Mouse (Mus musculus) T-helper 1 cell (primary cell): ENCODE measurements around the gene Fahd1.

Experiments
- in situ Hi-C: fragments of 300-600 bp; cut with MboI, MseI; formaldehyde crosslinking; loops from one replicate; pipeline ENCODE4 v1.15.1; 2025; ENCODE audit warnings: high pct_unique_total_duplicates

Gene Fahd1

DNA sequence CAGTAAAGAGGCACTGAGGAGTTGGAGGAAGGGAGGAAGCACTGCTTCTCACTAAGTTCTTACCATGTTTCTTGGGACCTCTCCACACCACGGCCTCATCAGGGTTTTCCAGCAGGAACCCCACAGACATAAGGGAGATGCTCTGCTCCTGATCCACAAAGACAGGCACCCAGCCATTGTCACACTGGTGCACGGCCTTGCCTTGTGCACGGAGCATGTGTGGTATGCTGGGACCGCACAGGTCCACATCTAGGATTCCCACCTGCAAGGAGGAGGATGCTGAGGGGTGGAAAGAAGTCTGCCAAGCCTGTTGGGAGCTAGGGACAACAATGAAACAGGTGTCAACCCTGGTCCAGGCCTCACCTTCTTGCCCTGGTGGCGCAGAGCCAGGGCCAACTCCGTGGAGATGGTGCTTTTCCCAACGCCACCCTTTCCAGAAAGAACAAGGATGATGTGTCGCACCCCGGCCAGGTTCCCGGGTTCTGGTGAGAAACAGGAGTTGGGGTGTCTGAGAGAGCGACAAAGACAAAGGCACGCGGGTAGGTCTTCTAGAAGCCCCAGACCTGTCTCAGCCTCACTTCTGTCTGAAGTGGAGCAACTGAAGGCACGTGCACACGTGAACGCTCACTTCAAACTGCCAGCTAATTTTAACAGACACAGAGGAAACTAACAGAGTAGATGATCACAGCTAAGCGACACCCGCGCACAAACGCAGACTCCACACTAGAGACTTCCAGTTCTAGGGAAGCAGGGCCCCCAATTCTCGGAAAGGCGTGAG is 35.4 kb upstream of the Fahd1 start:
- in situ Hi-C loops, result loop anchor here (5.0 kb wide), 1 partner anchor 38 kb away; no protein-coding TSS in a partner anchor

DNA sequence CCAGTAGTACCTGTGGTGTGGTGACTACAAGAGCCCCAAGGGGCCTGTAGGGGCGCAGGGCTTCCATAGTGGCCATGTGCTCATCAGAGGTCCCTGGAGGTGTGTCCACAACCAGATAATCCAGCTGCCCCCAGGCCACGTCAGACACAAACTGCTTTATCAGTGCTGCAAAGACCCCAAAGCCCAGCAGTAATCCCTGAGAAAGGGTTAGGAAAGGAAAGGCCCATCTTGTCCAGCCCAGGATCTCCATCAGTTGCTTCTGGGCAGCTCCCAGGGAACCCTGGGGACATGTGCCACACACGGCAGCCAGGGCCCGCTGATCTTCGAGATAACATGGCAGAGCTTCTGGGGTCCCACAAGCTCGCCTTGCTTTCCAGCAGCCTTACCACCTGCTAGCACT is 34.2 kb upstream of the Fahd1 start:
- in situ Hi-C loops, result no loop called here

DNA sequence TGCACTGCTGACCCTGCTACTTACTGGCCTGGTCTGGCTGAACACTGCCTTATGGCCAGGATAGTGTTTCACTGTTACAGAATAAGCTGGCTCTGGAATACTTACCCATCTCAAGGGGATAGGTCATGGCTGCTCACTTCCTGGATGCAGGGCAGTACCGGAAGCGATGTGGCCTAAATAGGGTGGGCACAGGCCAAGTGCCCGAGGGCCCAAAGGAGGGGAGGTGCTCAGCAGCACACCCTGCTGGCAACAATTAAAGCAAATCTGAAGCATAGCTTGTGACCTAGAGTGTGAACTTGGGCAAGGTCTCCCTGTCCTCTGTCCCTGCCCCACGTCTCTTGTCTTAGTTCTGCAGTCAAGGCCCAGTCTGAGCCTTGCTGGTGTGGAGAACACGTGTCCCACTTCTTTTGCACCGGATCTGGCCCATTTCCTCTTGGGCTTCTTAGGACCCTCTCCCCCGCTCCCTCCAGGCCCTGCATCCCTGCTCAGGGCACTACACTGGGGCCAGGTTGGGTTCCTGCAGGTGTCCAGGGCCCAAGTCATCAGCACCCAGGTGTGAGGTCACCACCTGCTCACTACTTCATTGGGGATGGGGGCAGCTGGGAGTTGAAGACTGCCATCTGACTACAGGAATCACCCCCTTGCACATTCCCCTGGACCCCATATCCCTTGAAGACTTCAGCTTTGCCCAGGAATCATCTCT is 31.7 kb upstream of the Fahd1 start:
- in situ Hi-C loops, result no loop called here

DNA sequence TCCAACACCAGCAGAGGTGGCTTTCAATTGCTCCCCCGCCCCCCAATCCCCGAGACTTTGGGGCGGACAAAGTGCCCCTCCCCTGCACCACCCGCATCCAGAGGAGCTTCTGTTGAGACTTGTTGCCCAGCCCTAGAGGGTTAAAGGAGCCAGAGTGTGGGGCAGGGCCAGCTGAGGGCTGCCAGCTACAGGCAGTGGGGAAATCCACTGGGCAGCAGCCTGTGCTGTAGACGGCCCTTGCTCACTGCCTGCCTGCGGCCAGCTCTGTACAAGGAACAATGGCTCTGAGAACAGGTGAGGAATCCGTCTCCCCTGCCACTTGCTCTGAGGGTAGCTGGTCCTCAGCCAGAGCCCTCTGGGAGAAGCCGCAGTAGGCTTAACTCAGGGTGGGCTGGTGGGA is 28.4 kb upstream of the Fahd1 start:
- in situ Hi-C loops, result no loop called here

DNA sequence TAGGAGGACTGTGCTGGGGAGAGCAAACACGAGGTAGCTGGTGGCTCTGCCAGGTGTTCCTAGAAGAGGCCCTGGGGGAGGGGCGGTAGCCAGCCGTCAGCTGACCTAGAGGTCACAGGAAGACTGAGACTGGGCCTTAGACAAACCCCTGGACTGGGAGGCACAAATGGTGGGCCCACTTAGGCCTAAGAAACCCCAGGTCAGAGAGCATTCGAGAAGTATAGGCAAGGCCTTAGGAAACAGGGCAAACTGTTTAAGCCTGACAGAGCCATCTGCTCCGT is 27.9 kb upstream of the Fahd1 start:
- in situ Hi-C loops, result no loop called here

DNA sequence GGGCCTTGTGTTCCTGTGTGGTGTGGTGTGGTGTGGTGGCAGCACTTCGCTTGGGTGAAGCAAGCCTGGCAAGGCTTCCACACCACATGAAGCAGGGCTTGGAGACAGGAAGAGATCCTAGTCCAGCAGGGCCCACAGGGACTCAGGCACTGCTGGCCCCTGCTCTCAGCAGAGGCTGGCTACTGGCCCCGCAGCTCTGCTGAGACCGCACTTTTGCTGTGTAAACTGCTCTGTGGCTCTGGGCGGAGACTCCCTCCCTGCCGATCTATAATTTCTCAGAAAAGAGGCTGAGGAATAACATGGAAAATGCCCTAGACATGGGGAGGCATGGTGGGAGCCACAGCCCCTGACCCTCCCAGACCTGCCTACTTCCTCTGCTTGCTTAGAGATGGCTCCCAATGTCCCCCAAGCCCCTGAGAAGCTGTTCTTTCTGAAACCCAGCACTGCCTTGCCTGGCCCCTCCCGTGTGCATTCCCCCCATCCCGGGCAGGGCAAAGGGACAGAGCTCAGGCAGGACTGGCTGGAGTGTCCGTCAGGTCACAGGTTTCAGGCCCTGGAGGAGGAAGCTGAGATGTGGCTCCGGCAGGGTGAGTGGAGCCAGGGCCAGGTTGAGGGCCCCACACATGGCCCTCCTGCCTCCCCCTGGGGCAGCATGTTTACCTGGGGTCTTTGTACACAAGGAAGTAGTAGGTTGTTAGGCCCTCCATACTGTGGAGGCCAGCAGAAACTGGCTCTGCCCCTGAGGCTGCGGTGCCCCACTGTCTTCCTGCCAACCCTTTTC is 27.4 kb upstream of the Fahd1 start:
- in situ Hi-C loops, result no loop called here

DNA sequence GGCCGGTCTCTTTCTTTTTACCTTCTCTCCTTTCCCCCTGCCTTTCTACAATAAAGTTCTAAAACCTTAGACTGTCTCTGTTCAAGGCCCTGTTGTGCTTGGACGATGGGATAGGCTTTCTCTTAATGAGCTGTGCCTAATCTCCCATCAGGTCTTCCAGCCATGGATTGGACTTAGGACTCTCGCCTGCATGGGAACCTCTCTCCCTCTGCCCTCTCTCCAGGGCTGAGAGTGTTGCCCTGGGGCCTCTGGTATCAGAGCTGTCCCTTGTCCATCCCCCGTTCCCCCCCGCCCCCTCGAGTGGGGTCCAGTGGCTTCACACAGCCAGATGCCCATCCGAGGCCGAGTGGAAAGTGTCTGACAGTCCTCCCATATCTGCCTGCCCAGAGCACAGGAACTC is 24.8 kb upstream of the Fahd1 start:
- in situ Hi-C loops, result no loop called here

DNA sequence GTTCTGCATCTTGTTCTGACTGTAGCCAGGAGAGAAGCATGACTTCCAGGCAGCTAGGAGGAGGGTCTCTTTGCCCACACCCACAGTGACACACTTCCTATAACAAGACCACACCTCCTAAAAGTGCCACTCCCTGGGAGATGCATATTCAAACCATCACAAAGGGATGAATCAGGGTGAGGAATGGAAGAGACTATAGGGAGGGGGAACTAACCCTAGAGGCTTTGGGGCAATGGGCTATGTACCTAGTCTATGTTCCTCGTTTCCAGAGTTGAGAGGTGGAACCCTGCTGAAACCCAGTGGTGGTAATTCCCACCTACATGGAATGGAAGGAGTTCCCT is 24.2 kb upstream of the Fahd1 start:
- in situ Hi-C loops, result no loop called here

DNA sequence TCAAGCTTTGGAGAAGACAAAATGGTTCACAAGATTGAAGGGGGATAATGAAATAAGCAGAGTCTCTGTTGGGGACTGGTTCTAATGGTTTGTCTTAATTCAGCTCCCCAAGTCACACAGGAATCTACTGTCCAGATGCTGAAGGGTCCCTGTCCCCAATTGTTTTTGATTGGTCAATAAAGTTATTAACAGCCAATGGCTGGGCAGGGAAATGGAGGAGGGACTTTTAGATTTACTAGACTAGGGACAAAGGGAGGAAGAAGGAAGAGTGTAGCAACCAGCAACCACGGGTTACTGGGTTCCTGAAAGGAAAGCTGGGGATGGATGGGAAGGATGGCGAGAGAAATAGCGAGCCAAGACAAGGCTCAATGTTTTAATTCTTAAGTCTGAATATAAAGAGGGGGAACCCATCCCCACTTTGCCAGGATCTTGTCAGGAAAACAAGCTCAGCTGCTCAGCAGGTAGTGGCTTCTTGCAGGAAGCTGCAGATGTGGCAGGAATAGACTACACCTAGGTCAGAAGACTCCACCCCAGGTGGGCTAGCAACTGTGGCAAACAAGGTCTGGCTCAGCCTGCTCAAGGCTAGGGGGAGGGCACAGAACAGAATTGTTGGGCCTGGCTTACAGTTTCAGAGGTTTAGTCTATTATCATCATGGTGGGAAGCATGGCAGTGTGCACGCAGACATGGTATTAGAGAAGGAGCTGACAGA is 23.7 kb upstream of the Fahd1 start:
- in situ Hi-C loops, result no loop called here

DNA sequence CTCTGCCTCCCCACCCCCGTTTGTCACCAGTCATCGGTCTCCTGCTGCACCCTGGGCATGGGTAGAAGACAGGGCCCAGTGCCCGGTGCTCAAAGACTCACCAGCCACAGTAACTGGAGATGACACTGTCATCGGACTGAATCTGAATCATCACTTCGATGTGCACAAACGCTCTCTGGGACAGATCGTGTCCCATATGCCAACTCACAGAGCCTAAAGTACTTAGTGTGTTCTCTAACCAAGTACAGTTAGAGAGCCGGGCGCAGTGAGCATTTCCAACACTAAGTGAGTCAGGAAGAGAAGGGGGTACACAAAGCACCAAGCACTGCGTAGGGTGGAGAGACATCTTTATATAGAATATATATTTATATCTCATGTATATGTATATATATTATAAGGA is 17.8 kb upstream of the Fahd1 start:
- in situ Hi-C loops, result no loop called here

DNA sequence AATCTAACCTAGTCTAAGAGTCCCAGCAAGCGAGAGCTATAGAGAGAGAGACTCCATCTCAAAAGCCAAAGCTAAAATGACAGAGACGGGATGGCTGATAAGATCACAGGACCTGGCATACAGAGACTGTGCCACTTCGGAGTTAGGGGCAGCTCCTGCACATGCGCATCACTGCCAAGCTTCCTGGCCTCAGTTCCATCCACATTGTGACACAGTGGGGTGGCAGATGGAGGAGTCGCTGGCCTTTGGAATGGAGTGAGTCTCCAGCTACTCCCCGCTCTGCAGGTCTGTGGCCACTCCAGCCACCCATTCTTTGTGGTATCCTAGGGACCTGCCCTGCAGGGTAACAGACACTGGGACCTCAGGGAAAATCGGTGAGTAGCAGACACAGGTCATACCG is 15.6 kb upstream of the Fahd1 start, which contains the start of gene Igfals:
Gene Igfals, plus strand, starts transcription at position 222 of the 400 bp plus-strand sequence.
- in situ Hi-C loops, result no loop called here

DNA sequence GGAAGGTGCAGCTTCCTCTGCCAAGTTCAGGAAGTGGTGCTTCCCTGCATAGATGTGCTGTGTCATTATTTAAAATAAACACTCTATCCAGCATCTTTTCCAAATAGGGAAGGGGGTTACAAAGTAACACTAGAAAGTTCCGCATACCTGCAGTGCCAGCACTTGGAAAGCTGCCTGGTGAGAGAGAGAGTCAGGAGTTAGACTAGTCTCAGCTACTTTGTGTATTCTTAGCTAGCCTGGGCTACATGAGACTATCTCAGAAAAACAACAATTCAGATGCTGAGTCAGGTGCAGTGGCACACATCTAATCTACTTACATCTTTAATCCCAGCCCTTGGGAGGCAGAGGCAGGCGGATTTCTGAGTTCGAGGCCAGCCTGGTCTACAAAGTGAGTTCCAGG is 11.6 kb upstream of the Fahd1 start:
- in situ Hi-C loops, result no loop called here

DNA sequence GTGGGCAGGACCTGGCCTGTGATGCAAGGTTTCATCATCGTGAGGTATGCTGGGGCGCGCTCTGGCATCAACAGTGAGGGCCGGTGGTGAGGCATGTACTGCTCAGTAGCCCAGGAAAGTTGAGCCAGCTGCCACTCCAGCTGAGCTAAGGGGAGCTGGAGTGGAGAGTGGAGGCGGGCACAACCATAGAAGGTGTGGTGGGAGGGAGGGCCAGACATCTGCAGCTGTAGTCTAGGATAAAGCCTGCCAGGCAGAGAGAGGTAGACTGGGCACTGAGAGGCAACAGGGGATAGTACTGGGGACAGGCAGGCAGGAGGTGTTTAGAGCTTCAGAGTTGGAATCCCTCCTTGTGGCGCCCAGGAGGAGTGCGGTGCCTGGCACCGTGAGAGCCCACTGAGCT is 9.9 kb upstream of the Fahd1 start:
- in situ Hi-C loops, result no loop called here

DNA sequence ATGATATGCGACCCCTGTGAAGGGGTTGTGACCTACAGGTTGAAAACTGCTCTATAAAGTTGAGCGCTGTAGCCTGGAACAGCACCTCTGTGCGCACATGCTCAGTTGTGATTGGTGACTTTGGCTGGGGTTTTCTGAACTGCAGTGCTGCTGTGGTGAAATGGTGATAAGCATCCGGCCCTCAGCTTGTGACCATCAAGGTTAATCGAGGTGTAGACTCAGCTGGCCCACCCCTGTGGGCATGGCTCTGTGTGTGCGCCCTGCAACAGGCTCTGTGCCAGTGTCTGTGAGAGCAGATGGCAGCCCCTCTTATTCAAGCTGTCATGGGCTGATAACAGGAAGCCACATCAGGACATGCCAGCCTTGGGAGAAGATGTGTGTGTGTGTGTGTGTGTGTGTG is 8.8 kb upstream of the Fahd1 start:
- in situ Hi-C loops, result no loop called here

DNA sequence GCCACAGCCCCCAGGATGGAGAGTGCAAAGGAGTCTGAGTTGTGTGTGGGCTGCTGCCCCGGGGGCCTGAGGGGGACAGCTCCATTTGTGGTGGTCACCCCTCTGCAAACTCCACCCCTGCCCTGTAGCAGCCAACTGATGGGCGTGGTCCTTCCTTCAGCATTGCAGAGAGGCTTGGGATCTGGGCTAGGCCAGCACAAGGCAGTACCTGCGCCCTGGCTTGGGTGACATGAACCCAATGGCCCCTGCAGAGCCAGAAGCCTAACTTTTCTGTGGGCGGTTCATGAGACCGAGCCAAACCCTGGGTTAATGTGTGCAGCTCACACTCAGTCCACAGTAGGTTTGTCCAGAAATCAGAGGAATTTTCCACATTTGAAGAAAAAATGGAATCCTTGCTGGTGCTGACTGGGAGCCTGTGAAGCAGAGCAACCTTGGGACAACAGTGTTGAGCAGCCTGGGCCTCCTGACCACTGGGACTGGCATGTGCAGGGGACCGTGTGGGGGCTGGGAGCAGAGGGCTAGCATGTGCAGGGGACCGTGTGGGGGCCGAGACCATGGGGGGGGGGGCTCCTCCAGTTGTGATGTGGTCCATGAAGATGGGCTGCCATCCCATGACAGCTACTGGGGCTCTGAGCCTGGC is 7.8 kb upstream of the Fahd1 start:
- in situ Hi-C loops, result no loop called here

DNA sequence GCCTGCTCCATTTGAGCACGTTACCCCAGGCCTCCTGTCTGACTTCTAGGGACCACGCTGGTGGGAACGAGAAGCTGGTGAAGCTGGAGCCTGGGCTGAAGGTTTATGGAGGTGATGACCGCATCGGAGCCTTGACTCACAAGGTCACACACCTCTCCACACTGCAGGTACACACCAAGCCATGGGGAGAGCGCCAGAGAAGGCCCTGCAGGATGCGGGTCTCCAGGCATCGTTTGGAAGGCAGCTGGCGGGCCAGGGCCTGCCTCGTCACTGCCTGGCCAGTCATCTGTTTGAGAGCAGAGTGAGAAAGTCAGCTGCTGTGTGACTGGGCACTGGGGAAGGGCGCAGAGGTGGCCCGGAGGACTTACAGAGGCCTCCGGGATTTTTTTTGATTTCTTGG is 6.4 kb upstream of the Fahd1 start:
- in situ Hi-C loops, result no loop called here

DNA sequence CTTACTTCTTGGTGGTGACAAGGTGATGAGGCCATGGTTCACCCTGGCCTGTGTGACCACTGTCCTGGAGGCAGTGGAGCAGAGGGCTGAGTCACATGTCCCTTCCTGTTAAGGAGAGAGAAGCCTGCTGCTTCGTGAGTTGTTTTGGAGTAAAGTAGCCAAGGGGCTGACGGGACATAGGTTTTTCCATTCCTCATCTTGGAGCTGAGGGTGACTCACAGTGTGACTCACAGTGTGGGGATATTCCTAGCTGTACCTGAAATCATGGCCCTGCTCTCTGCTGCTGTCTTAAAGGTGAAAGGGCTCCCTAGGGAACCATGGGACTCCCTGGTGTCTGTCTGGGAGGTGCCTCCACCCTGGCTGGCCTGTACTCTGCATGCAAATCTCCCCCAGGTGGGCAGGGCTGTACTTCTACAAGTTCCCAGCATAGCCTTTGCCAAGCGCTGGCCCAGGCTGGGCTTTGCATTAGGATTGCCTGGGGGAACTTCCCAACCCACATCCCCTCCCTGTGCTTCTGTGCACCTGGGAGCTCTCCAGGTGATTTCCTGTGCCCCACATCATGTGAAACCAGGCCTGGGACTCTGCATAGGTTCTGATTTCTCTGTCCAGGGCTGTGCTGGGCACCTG is 5.8 kb upstream of the Fahd1 start:
- in situ Hi-C loops, result no loop called here

DNA sequence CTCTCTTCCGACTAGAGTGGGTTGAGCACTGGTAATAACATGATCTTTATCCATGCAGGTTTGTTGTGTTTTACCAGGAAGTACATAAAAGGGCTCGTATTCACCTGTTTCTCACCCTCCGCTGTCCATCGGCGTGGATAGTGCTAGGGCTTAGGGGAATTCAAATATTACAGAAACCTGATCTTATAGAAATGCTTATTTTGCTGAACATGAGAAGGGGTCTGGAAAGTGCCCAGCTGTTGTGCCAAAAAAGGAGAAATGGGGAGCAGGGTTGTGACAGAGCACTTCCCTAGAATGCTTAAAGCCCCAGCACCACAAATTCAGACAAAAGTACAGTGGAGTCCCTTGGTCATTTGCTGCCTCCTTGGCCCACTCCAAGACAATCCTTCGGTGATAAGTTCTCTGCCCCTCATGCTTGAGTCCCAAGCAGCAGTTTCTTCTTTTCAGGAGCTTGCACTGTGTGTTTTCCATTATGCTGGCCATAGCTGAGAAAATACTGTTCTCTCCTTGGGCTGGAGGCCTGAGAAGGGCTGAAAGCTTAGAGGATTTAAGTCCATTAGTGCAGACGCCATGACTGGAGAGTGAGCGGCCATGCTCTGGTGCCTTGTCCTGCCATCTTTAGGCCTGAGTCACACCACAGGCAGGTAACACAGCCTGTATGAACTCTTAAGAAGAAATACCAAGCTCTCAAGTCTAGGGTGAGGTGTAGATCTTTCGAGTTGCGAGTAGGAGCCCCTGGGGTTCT is 1.4 kb upstream of the Fahd1 start:
- in situ Hi-C loops, result no loop called here

DNA sequence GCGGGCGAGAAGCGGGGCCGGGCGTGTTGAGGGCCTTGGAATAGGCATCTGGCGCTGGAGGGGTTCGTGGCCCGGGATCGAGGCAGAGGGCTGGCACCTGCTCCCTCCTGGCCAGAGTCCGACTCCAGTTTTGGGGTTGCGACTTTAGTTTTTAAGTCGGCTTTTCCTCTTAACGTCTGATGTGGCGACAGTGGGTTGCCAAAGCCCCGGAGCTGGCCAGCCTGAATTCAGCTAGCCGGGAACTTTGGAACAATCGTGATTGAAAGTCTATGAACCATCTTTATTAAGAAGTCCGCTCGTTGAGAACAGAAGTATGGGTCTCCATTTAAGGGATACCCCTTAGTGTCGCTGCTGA is 586 bp upstream of the Fahd1 start:
- in situ Hi-C loops, result no loop called here

DNA sequence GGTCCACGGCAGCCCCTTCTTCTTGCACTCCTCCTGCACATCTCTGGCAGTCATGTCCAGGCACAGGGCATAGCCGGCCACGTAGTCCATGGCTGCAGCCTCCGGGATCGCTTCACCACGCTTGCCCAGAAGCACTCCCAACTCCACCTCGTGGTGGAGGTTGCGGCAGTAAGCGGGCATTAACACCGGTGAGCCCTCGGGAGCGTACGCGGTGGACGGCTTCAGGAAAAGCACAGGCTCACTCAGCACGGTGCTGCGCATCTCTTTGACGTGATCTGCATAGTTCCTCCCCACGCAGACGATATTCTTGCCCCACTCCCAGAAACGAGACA is 465 bp downstream of the Fahd1 start:
- in situ Hi-C loops, result loop anchor here (5.0 kb wide), 1 partner anchor 38 kb away; the partner anchor contains the start of genes Nubp2 and Spsb3

DNA sequence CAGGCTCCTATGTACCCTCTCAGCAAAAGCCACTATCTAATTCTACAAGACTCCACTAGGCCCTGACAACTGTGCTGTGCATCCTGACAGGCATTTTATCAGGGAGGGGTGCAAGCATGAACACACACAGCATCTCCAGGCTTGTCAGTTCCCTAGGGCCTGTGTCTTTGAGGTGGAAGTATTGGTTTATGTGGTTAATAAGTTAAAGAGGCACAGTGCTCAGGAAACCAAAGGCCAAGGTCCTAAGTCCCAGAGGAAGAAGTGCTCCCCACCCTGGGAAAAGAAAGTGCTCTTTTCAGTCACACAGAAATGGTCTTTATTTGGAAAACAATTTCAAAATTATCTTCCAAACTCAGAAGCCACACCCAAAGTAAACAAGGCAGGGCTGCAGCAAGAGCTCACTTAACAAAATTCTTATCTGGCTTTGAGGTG is 1.5 kb downstream of the Fahd1 start:
- in situ Hi-C loops, result loop anchor here (5.0 kb wide), 1 partner anchor 39 kb away; the partner anchor contains the start of genes Nubp2 and Spsb3
